Mouse (Mus musculus) embryonic fibroblast, embryonic 13.5 days (primary cell): Measurements from ENCODE around the gene Agrn.

Experiments
- CTCF ChIP-seq: IDR thresholded peaks from 2 replicates; pipeline ENCODE4 v1.5.1; 2011; ENCODE audit warnings: mild to moderate bottlenecking, control low read depth, low read length, moderate library complexity, borderline replicate concordance; ENCODE audit not compliant: insufficient read depth
- POLR2A ChIP-seq: IDR thresholded peaks from 2 replicates; pipeline ENCODE4 v1.6.1; 2011; ENCODE audit warnings: low read depth, mild to moderate bottlenecking, control low read depth, low read length, moderate library complexity

DNA sequence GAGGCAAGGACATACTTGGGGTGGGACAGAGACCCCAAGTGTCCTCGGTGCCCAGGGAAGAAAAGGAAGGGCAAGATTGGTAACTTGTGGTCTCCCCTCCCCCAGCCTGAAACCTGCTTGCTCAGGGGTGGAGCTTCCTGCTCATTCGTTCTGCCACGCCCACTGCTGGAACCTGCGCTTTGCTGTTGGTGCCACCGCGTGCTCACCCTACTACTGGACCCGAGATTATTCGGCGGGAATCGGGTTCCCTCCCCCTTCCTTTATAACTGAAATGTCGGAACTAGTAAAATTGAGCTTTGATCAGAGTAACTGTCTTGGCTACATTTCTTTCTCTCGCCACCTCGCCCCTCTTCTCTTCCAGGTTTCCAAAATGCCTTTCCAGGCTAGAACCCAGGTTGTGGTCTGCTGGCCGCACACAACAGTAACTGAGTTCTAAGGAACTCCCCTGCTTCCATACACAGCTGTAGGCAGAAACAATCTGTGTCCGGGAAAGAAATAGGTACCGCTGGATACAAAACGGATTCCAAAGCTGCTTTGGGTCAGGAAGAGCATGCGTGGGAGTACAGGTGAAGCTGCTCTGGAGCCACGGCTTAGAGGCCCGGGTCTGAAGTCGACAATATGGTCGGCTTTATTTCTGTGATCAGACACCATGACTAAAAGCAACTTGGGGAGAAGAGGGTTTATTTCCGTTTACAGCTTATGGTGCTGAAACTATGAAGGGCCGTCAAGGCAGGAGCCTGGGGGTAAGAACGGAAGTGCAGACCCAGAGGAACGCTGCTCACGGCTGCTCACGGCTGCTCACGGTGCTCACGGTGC, 60.8 kb downstream of the Agrn start:
- TF ChIP-seq CTCF (no peak), POLR2A (no peak)
